Mouse (Mus musculus) midbrain, embryonic 16.5 days (tissue): ENCODE results near the gene Vipr2. TPM values are rescaled to one million over a fixed set of nuclear protein-coding genes. Genes with fewer than 3 reads are reported as not detected.

Experiments
- ATAC-seq: fragments of 200-750 bp; cut with Nextera tagmentation; 2 replicates; pipeline ENCODE4 v1.8.0; 2017; ENCODE audit warnings: moderate TSS enrichment
- H3K27ac ChIP-seq: fragments of 300-500 bp; sonication (generic); 2 replicates; pipeline ENCODE4 v1.5.1; 2014; ENCODE audit warnings: mild to moderate bottlenecking, low read length, mixed read lengths
- H3K27me3 ChIP-seq: fragments of 300-500 bp; sonication (generic); 2 replicates; pipeline ENCODE4 v1.6.1; 2014; ENCODE audit warnings: low read depth, low read length, mixed read lengths; ENCODE audit not compliant: control insufficient read depth, insufficient read depth
- H3K36me3 ChIP-seq: fragments of 300-500 bp; sonication (generic); 2 replicates; pipeline ENCODE4 v1.6.1; 2014; ENCODE audit warnings: mild to moderate bottlenecking, low read length, moderate library complexity, mixed read lengths; ENCODE audit not compliant: control insufficient read depth, insufficient read depth
- H3K4me1 ChIP-seq: fragments of 300-500 bp; sonication (generic); 2 replicates; pipeline ENCODE4 v1.6.1; 2014; ENCODE audit warnings: mild to moderate bottlenecking, low read length, mixed read lengths; ENCODE audit not compliant: control insufficient read depth, insufficient read depth
- H3K4me2 ChIP-seq: fragments of 300-500 bp; sonication (generic); 2 replicates; pipeline ENCODE4 v1.6.1; 2014; ENCODE audit warnings: mild to moderate bottlenecking, low read length, mixed read lengths
- H3K4me3 ChIP-seq: fragments of 300-500 bp; sonication (generic); 2 replicates; pipeline ENCODE4 v1.5.1; 2014; ENCODE audit warnings: low read depth, mild to moderate bottlenecking, low read length, moderate library complexity, mixed read lengths
- H3K9ac ChIP-seq: fragments of 300-500 bp; sonication (generic); 2 replicates; pipeline ENCODE4 v1.6.1; 2014; ENCODE audit warnings: low read depth, low read length, mixed read lengths
- H3K9me3 ChIP-seq: fragments of 300-500 bp; sonication (generic); replicated peaks from 2 replicates; pipeline ENCODE4 v1.6.1; 2014; ENCODE audit warnings: mild to moderate bottlenecking, low read length, mixed read lengths; ENCODE audit not compliant: control insufficient read depth, poor library complexity, severe bottlenecking
- WGBS: fragments of 180-500 bp; shearing (Covaris S2); extraction: QIAGEN DNeasy Blood & Tissue Kit; methylation state at CpG from one replicate; pipeline ENCODE4 v1.1.7; 2014; 5-methylcytosine and 5-hydroxymethylcytosine counted together
- polyA plus RNA-seq: library from polyadenylated mRNA; unstranded; fragments of >200 nt; fragmentation: Nextera tagmentation; extraction: Ambion mirVana; gene quantifications from 2 replicates; pipeline ENCODE4 v1.2.1, GENCODE M21; 2015

Vipr2 gene
- polyA plus RNA-seq, 1 experiment from 2014 or later: 1.3 TPM

- no peak overlapping the region for H3K27ac ChIP-seq
- H3K27me3 ChIP-seq: no peaks in the 10 kb centered on the region
- H3K9ac ChIP-seq: no peak overlapping the region
- H3K4me1 ChIP-seq: no peaks in the 10 kb centered on the region
- no peak overlapping the region for H3K4me2 ChIP-seq
- no peak for ATAC-seq
- H3K9me3 ChIP-seq: no peaks in the 10 kb centered on the region
- no peak overlapping the region for H3K4me3 ChIP-seq
- no peaks in the 10 kb centered on the region for H3K36me3 ChIP-seq
- 87% methylated on average over 2 of the region's 2 CpGs for WGBS
These were observed 82.2 kb downstream of the Vipr2 start for GRCm38 (mm10) chr12:116159695-116160094.

- Histone ChIP-seq H3K4me1 (no peaks in the 10 kb centered on the region), H3K27ac (no peak overlapping the region), H3K9me3 (no peaks in the 10 kb centered on the region), H3K27me3 (no peaks in the 10 kb centered on the region), H3K36me3 (no peaks in the 10 kb centered on the region), H3K4me2 (no peak overlapping the region), H3K9ac (no peak overlapping the region), H3K4me3 (no peak overlapping the region)
- ATAC-seq: no peak
These were observed 87.8 kb downstream of the Vipr2 start for GRCm38 (mm10) chr12:116165368-116165767.

- Histone ChIP-seq H3K36me3 (no peaks in the 10 kb centered on the region), H3K4me2 (no peak overlapping the region), H3K4me3 (no peak overlapping the region), H3K27me3 (no peaks in the 10 kb centered on the region), H3K27ac (no peak overlapping the region), H3K4me1 (no peaks in the 10 kb centered on the region), H3K9me3 (no peaks in the 10 kb centered on the region), H3K9ac (no peak overlapping the region)
- ATAC-seq: no peak
- WGBS: 85% methylated on average over 5 of the region's 5 CpGs
These were observed 92.1 kb downstream of the Vipr2 start for GRCm38 (mm10) chr12:116169666-116170065.

- no peaks in the 10 kb centered on the region for H3K9me3 ChIP-seq
- WGBS: 94% methylated on average over 3 of the region's 3 CpGs
- H3K27me3 ChIP-seq: no peaks in the 10 kb centered on the region
- ATAC-seq: no peak
- H3K36me3 ChIP-seq: no peaks in the 10 kb centered on the region
- H3K4me1 ChIP-seq: no peaks in the 10 kb centered on the region
- no peak overlapping the region for H3K4me2 ChIP-seq
- no peak overlapping the region for H3K4me3 ChIP-seq
- H3K27ac ChIP-seq: no peak overlapping the region
- no peak overlapping the region for H3K9ac ChIP-seq
These were observed 99.4 kb downstream of the Vipr2 start for GRCm38 (mm10) chr12:116176930-116177329.

- no peak overlapping the region for H3K27ac ChIP-seq
- H3K4me3 ChIP-seq: no peak overlapping the region
- H3K4me1 ChIP-seq: no peaks in the 10 kb centered on the region
- ATAC-seq: no peak
- H3K9me3 ChIP-seq: no peaks in the 10 kb centered on the region
- 78% methylated on average over 4 of the region's 4 CpGs for WGBS
- H3K36me3 ChIP-seq: no peaks in the 10 kb centered on the region
- H3K9ac ChIP-seq: no peak overlapping the region
- H3K4me2 ChIP-seq: no peak overlapping the region
- no peaks in the 10 kb centered on the region for H3K27me3 ChIP-seq
These were observed 104.0 kb downstream of the Vipr2 start for GRCm38 (mm10) chr12:116181436-116182050.

- no peaks in the 10 kb centered on the region for H3K27me3 ChIP-seq
- H3K9me3 ChIP-seq: no peaks in the 10 kb centered on the region
- H3K27ac ChIP-seq: no peak overlapping the region
- ATAC-seq: no peak
- H3K36me3 ChIP-seq: no peaks in the 10 kb centered on the region
- no peak overlapping the region for H3K4me2 ChIP-seq
- H3K4me3 ChIP-seq: no peak overlapping the region
- no peaks in the 10 kb centered on the region for H3K4me1 ChIP-seq
- no peak overlapping the region for H3K9ac ChIP-seq
These were observed 104.8 kb downstream of the Vipr2 start for GRCm38 (mm10) chr12:116182376-116182775.

GRCm38 (mm10) chr12:116183212-116183935, 105.8 kb downstream of the Vipr2 start:
- Histone ChIP-seq H3K27me3 (no peaks in the 10 kb centered on the region), H3K9ac (no peak overlapping the region), H3K9me3 (no peaks in the 10 kb centered on the region), H3K4me1 (no peaks in the 10 kb centered on the region), H3K4me3 (no peak overlapping the region), H3K27ac (no peak overlapping the region), H3K36me3 (no peaks in the 10 kb centered on the region), H3K4me2 (no peak overlapping the region)
- no peak for ATAC-seq
- 84% methylated on average over 6 of the region's 6 CpGs for WGBS

- H3K9ac ChIP-seq: no peak overlapping the region
- ATAC-seq: no peak
- WGBS: 48% methylated on average over 6 of the region's 6 CpGs
- no peaks in the 10 kb centered on the region for H3K36me3 ChIP-seq
- H3K27me3 ChIP-seq: no peaks in the 10 kb centered on the region
- no peak overlapping the region for H3K27ac ChIP-seq
- H3K4me2 ChIP-seq: no peak overlapping the region
- no peaks in the 10 kb centered on the region for H3K9me3 ChIP-seq
- H3K4me1 ChIP-seq: no peaks in the 10 kb centered on the region
- H3K4me3 ChIP-seq: no peak overlapping the region
These were observed 116.4 kb downstream of the Vipr2 start for GRCm38 (mm10) chr12:116193952-116194351.

- no peak overlapping the region for H3K27ac ChIP-seq
- H3K4me1 ChIP-seq: no peaks in the 10 kb centered on the region
- no peak for ATAC-seq
- H3K4me3 ChIP-seq: no peak overlapping the region
- H3K4me2 ChIP-seq: no peak overlapping the region
- H3K9ac ChIP-seq: no peak overlapping the region
- H3K36me3 ChIP-seq: no peaks in the 10 kb centered on the region
- no peaks in the 10 kb centered on the region for H3K9me3 ChIP-seq
- no peaks in the 10 kb centered on the region for H3K27me3 ChIP-seq
These were observed 117.1 kb downstream of the Vipr2 start for GRCm38 (mm10) chr12:116194641-116195040.
